Mouse (Mus musculus) G1E (cell line): ENCODE measurements around the gene Ddx31.

Source experiments
- CTCF ChIP-seq: IDR thresholded peaks from 2 replicates; pipeline ENCODE4 v1.5.1; 2012; ENCODE audit warnings: low read depth, low read length, inconsistent platforms, mixed read lengths
- GATA1 ChIP-seq: IDR thresholded peaks from 2 replicates; pipeline ENCODE4 v1.6.1; 2012; ENCODE audit warnings: borderline replicate concordance, low read length, inconsistent platforms, mixed read lengths

DNA sequence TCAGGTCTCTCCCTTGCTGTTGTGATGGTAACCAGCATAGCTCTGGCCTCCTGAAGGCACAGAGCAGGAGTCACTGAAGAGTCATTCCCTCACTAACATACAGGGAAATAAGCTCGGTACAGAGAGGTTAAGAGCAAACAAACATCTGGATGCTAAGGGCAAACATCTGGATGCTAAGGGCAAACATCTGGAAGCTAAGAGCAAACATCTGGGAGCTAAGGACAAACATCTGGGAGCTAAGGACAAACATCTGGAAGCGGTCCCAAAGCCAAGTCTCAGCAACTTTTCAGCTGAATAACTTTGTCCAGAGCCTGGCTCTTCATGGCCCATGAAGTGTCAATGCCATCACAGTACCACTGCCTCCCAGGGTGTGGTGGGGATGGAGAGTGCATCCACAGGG, 40.6 kb upstream of the Ddx31 start:
- no peak for TF ChIP-seq GATA1
- no peak for TF ChIP-seq CTCF
